Mouse (Mus musculus) brain, embryonic 14.5 days (tissue): ENCODE results near the gene Immp2l.

Experiments
- CTCF ChIP-seq: fragments of 200-500 bp; IDR thresholded peaks from 2 replicates; pipeline ENCODE4 v1.5.1; 2012; ENCODE audit warnings: inconsistent platforms, mild to moderate bottlenecking, moderate library complexity, borderline replicate concordance; ENCODE audit not compliant: insufficient read depth, insufficient read length; ENCODE audit errors: extremely low read depth
- POLR2A ChIP-seq: fragments of 200-500 bp; IDR thresholded peaks from 2 replicates; pipeline ENCODE4 v1.6.1; 2012; ENCODE audit warnings: mild to moderate bottlenecking, inconsistent platforms, borderline replicate concordance; ENCODE audit not compliant: poor library complexity, insufficient read depth, insufficient read length, severe bottlenecking; ENCODE audit errors: extremely low read depth

GRCm38 (mm10) chr12:41317431-41317830 is 293.5 kb downstream of the Immp2l start:
- TF ChIP-seq CTCF (no peak), POLR2A (no peak)
